Mouse (Mus musculus) CH12.LX (cell line): ENCODE measurements around the gene Tbc1d9b.

Source experiments
- CHD2 ChIP-seq: IDR thresholded peaks from 2 replicates; pipeline ENCODE4 v1.6.1; 2011; ENCODE audit warnings: low read length, improper control_type of control experiment
- CTCF ChIP-seq, 2 experiments: IDR thresholded peaks in 1 of 2; conservative IDR thresholded peaks in 1 of 2; 2 replicates each; pipeline ENCODE4 v1.5.1; 2011 to 2012; ENCODE audit warnings: low read depth in 2 of 2, low read length in 2 of 2, improper control_type of control experiment in 1 of 2, inconsistent platforms in 1 of 2, mild to moderate bottlenecking in 1 of 2, moderate library complexity in 1 of 2
- EP300 ChIP-seq: IDR thresholded peaks from 2 replicates; pipeline ENCODE4 v1.6.1; 2011; ENCODE audit warnings: low read length, improper control_type of control experiment
- JUN ChIP-seq: IDR thresholded peaks from 2 replicates; pipeline ENCODE4 v1.6.1; 2011; ENCODE audit warnings: low read depth, mild to moderate bottlenecking, low read length, improper control_type of control experiment, moderate library complexity; ENCODE audit not compliant: insufficient read depth
- JUND ChIP-seq: conservative IDR thresholded peaks from 2 replicates; pipeline ENCODE4 v1.6.1; 2011; ENCODE audit warnings: low read depth, low read length, improper control_type of control experiment
- MAFK ChIP-seq: IDR thresholded peaks from 2 replicates; pipeline ENCODE4 v1.6.1; 2011; ENCODE audit warnings: low read length, improper control_type of control experiment; ENCODE audit not compliant: insufficient replicate concordance
- MEF2A ChIP-seq: IDR thresholded peaks from 2 replicates; pipeline ENCODE4 v1.6.1; 2014; ENCODE audit warnings: low read depth, mild to moderate bottlenecking, inconsistent platforms, low read length, improper control_type of control experiment, borderline replicate concordance
- MYC ChIP-seq: IDR thresholded peaks from 2 replicates; pipeline ENCODE4 v1.6.1; 2011; ENCODE audit warnings: low read depth, mild to moderate bottlenecking, improper control_type of control experiment, low read length
- POLR2A ChIP-seq: IDR thresholded peaks from 2 replicates; pipeline ENCODE4 v1.6.1; 2011; ENCODE audit warnings: low read depth, mild to moderate bottlenecking, improper control_type of control experiment, low read length
- POLR2AphosphoS2 ChIP-seq: IDR thresholded peaks from 2 replicates; pipeline ENCODE4 v1.6.1; 2011; ENCODE audit warnings: low read depth, low read length, improper control_type of control experiment
- RAD21 ChIP-seq: IDR thresholded peaks from 2 replicates; pipeline ENCODE4 v1.6.1; 2011; ENCODE audit warnings: low read depth, mild to moderate bottlenecking, low read length, improper control_type of control experiment, moderate library complexity
- RCOR1 ChIP-seq: conservative IDR thresholded peaks from 2 replicates; pipeline ENCODE4 v1.6.1; 2012; ENCODE audit warnings: low read depth, mild to moderate bottlenecking, inconsistent platforms, low read length, improper control_type of control experiment
- UBTF ChIP-seq: IDR thresholded peaks from 2 replicates; pipeline ENCODE4 v1.6.1; 2012; ENCODE audit warnings: low read depth, mild to moderate bottlenecking, inconsistent platforms, low read length, improper control_type of control experiment, moderate library complexity
- ZNF384 ChIP-seq: IDR thresholded peaks from 2 replicates; pipeline ENCODE4 v1.6.1; 2012; ENCODE audit warnings: low read depth, low read length, improper control_type of control experiment, inconsistent platforms

- TF ChIP-seq POLR2A (no peak), CTCF (conservative IDR thresholded peaks at IDR 0.05 in 1 of 2, IDR thresholded peaks at IDR 0.05 in 1 of 2; ENCODE audit: low read depth in 2 of 2, low read length in 2 of 2) (no peak), JUND (no peak), MAFK (no peak), MYC (no peak), ZNF384 (no peak), POLR2AphosphoS2 (no peak), RAD21 (no peak), UBTF (no peak), CHD2 (no peak), EP300 (no peak), MEF2A (no peak), RCOR1 (no peak), JUN (no peak)
Measured at GRCm38 (mm10) chr11:50149603-50150150, 18.5 kb downstream of the Tbc1d9b start.
